Mouse (Mus musculus): Measurements from ENCODE around the gene Calm5. TPM values are rescaled to one million over a fixed set of nuclear protein-coding genes. Genes with fewer than 3 reads are reported as not detected.
"Not testable (repeated sequence)": the region's sequence is repeated elsewhere in the genome, so short reads cannot be mapped to it uniquely, and the experiment has no call there.

The Calm5 gene
- total and polyA plus RNA-seq, 2 experiments from 2014 or later, result not detected

- TF ChIP-seq CTCF (IDR thresholded peaks at IDR 0.05; ENCODE audit: low read depth), result no peak
- ATAC-seq (no peak), DNase-seq (ENCODE audit: low spot score) (no peak)
- Histone ChIP-seq H3K4me1 (ENCODE audit: insufficient read depth, low read length) (no peaks in the 10 kb centered on the region), H3K4me3 (ENCODE audit: low read length) (no peak overlapping the region), H3K4me2 (ENCODE audit: low read depth, low read length) (no peak overlapping the region), H3K9me3 (ENCODE audit: low read length) (no peaks in the 10 kb centered on the region), H3K27ac (no peak overlapping the region), H3K9ac (replicated peaks; ENCODE audit: low read length) (no peak overlapping the region), H3K36me3 (ENCODE audit: insufficient read depth, low read length) (no peaks in the 10 kb centered on the region), H3K27me3 (ENCODE audit: insufficient read depth, low read length) (no peaks in the 10 kb centered on the region)
- WGBS, result 94% methylated on average over 2 of the region's 2 CpGs
Observed at GRCm38 (mm10) chr13:3818740-3819076, 35.3 kb upstream of the Calm5 start.

GRCm38 (mm10) chr13:3822105-3822504, 31.9 kb upstream of the Calm5 start:
- Histone ChIP-seq H3K27ac (no peak overlapping the region), H3K4me2 (ENCODE audit: low read depth, low read length) (no peak overlapping the region), H3K4me3 (ENCODE audit: low read length) (no peak overlapping the region), H3K36me3 (ENCODE audit: insufficient read depth, low read length) (no peaks in the 10 kb centered on the region), H3K9me3 (ENCODE audit: low read length) (no peaks in the 10 kb centered on the region), H3K9ac (replicated peaks; ENCODE audit: low read length) (no peak overlapping the region), H3K27me3 (ENCODE audit: insufficient read depth, low read length) (no peaks in the 10 kb centered on the region), H3K4me1 (ENCODE audit: insufficient read depth, low read length) (no peaks in the 10 kb centered on the region)
- DNase-seq (ENCODE audit: low spot score), result no peak
- TF ChIP-seq CTCF (IDR thresholded peaks at IDR 0.05; ENCODE audit: low read depth), result no peak
- WGBS, result 63% methylated on average over 4 of the region's 4 CpGs
- ATAC-seq, result no peak

- Histone ChIP-seq H3K9me3 (ENCODE audit: low read length) (no peaks in the 10 kb centered on the region), H3K4me1 (ENCODE audit: insufficient read depth, low read length) (no peaks in the 10 kb centered on the region), H3K9ac (replicated peaks; ENCODE audit: low read length) (no peak overlapping the region), H3K27me3 (ENCODE audit: insufficient read depth, low read length) (no peaks in the 10 kb centered on the region), H3K4me2 (ENCODE audit: low read depth, low read length) (no peak overlapping the region), H3K27ac (no peak overlapping the region), H3K4me3 (ENCODE audit: low read length) (no peak overlapping the region), H3K36me3 (ENCODE audit: insufficient read depth, low read length) (no peaks in the 10 kb centered on the region)
- ATAC-seq, result no peak
- no peak for DNase-seq (ENCODE audit: low spot score)
- TF ChIP-seq CTCF (IDR thresholded peaks at IDR 0.05; ENCODE audit: low read depth), result no peak
Observed at GRCm38 (mm10) chr13:3825726-3826125, 28.2 kb upstream of the Calm5 start.

GRCm38 (mm10) chr13:3831546-3831945, 22.4 kb upstream of the Calm5 start:
- Histone ChIP-seq H3K9ac (replicated peaks; ENCODE audit: low read length) (no peak overlapping the region), H3K27ac (no peak overlapping the region), H3K4me2 (ENCODE audit: low read depth, low read length) (no peak overlapping the region), H3K4me1 (ENCODE audit: insufficient read depth, low read length) (no peaks in the 10 kb centered on the region), H3K4me3 (ENCODE audit: low read length) (no peak overlapping the region), H3K9me3 (ENCODE audit: low read length) (no peaks in the 10 kb centered on the region), H3K36me3 (ENCODE audit: insufficient read depth, low read length) (no peaks in the 10 kb centered on the region), H3K27me3 (ENCODE audit: insufficient read depth, low read length) (no peaks in the 10 kb centered on the region)
- DNase-seq (ENCODE audit: low spot score) (no peak), ATAC-seq (no peak)
- WGBS, result 84% methylated on average over 5 of the region's 5 CpGs
- no peak for TF ChIP-seq CTCF (IDR thresholded peaks at IDR 0.05; ENCODE audit: low read depth)

- ATAC-seq (no peak), DNase-seq (ENCODE audit: low spot score) (no peak)
- 57% methylated on average over 1 of the region's 1 CpGs for WGBS
- Histone ChIP-seq H3K4me2 (ENCODE audit: low read depth, low read length) (no peak overlapping the region), H3K27ac (no peak overlapping the region), H3K9me3 (ENCODE audit: low read length) (no peaks in the 10 kb centered on the region), H3K4me3 (ENCODE audit: low read length) (no peak overlapping the region), H3K36me3 (ENCODE audit: insufficient read depth, low read length) (no peaks in the 10 kb centered on the region), H3K9ac (replicated peaks; ENCODE audit: low read length) (no peak overlapping the region), H3K4me1 (ENCODE audit: insufficient read depth, low read length) (no peaks in the 10 kb centered on the region), H3K27me3 (ENCODE audit: insufficient read depth, low read length) (no peaks in the 10 kb centered on the region)
- TF ChIP-seq CTCF (IDR thresholded peaks at IDR 0.05; ENCODE audit: low read depth), result no peak
Observed at GRCm38 (mm10) chr13:3831994-3832393, 22.0 kb upstream of the Calm5 start.

- 73% methylated on average over 2 of the region's 2 CpGs for WGBS
- Histone ChIP-seq H3K27ac (no peak overlapping the region), H3K4me2 (ENCODE audit: low read depth, low read length) (no peak overlapping the region), H3K36me3 (ENCODE audit: insufficient read depth, low read length) (no peaks in the 10 kb centered on the region), H3K4me3 (ENCODE audit: low read length) (no peak overlapping the region), H3K9ac (replicated peaks; ENCODE audit: low read length) (no peak overlapping the region), H3K9me3 (ENCODE audit: low read length) (no peaks in the 10 kb centered on the region), H3K4me1 (ENCODE audit: insufficient read depth, low read length) (no peaks in the 10 kb centered on the region), H3K27me3 (ENCODE audit: insufficient read depth, low read length) (no peaks in the 10 kb centered on the region)
- TF ChIP-seq CTCF (IDR thresholded peaks at IDR 0.05; ENCODE audit: low read depth), result no peak
- ATAC-seq (no peak), DNase-seq (ENCODE audit: low spot score) (no peak)
Observed at GRCm38 (mm10) chr13:3832450-3832849, 21.5 kb upstream of the Calm5 start.

- not testable (repeated sequence) for H3K4me1 ChIP-seq (ENCODE audit: insufficient read depth, low read length); H3K27ac ChIP-seq; H3K9me3 ChIP-seq (ENCODE audit: low read length); H3K27me3 ChIP-seq (ENCODE audit: insufficient read depth, low read length); ATAC-seq; DNase-seq (ENCODE audit: low spot score); H3K36me3 ChIP-seq (ENCODE audit: insufficient read depth, low read length); H3K4me2 ChIP-seq (ENCODE audit: low read depth, low read length); H3K4me3 ChIP-seq (ENCODE audit: low read length); H3K9ac ChIP-seq (replicated peaks; ENCODE audit: low read length)
Observed at GRCm38 (mm10) chr13:3833644-3834043, 20.3 kb upstream of the Calm5 start.

- H3K9me3 ChIP-seq (ENCODE audit: low read length); H3K4me2 ChIP-seq (ENCODE audit: low read depth, low read length); DNase-seq (ENCODE audit: low spot score); H3K27me3 ChIP-seq (ENCODE audit: insufficient read depth, low read length); H3K9ac ChIP-seq (replicated peaks; ENCODE audit: low read length); H3K4me3 ChIP-seq (ENCODE audit: low read length); H3K36me3 ChIP-seq (ENCODE audit: insufficient read depth, low read length); ATAC-seq; H3K27ac ChIP-seq; H3K4me1 ChIP-seq (ENCODE audit: insufficient read depth, low read length): not testable (repeated sequence)
Observed at GRCm38 (mm10) chr13:3837312-3837807, 16.6 kb upstream of the Calm5 start, which contains the start of gene Calm4. Gene Calm4, plus strand, starts transcription at chr13:3837757.

GRCm38 (mm10) chr13:3840662-3841061, 13.3 kb upstream of the Calm5 start:
- not testable (repeated sequence) for H3K9me3 ChIP-seq (ENCODE audit: low read length); H3K4me1 ChIP-seq (ENCODE audit: insufficient read depth, low read length); H3K4me2 ChIP-seq (ENCODE audit: low read depth, low read length); H3K27me3 ChIP-seq (ENCODE audit: insufficient read depth, low read length); ATAC-seq; H3K9ac ChIP-seq (replicated peaks; ENCODE audit: low read length); H3K4me3 ChIP-seq (ENCODE audit: low read length); H3K27ac ChIP-seq; H3K36me3 ChIP-seq (ENCODE audit: insufficient read depth, low read length); DNase-seq (ENCODE audit: low spot score)

All from hindbrain, postnatal 0 days (tissue).